Mouse (Mus musculus) forebrain, embryonic 10.5 days (tissue): ENCODE results near the gene 0610010F05Rik. TPM values are rescaled to one million over a fixed set of nuclear protein-coding genes. Genes with fewer than 3 reads are reported as not detected.

Source experiments
- DNase-seq: peaks from one replicate; pipeline ENCODE4 v3.0.0-alpha.2; 2017; ENCODE audit warnings: low spot score; ENCODE audit errors: extremely low spot score
- H3K27ac ChIP-seq: fragments of 300-500 bp; sonication (generic); 2 replicates; pipeline ENCODE4 v1.5.1; 2016; ENCODE audit warnings: mild to moderate bottlenecking
- H3K27me3 ChIP-seq: fragments of 300-500 bp; sonication (generic); 2 replicates; pipeline ENCODE4 v1.6.1; 2016; ENCODE audit warnings: mild to moderate bottlenecking; ENCODE audit not compliant: poor library complexity, severe bottlenecking
- H3K36me3 ChIP-seq: fragments of 300-500 bp; sonication (generic); replicated peaks from 2 replicates; pipeline ENCODE4 v1.6.1; 2016; ENCODE audit warnings: mild to moderate bottlenecking, moderate library complexity
- H3K4me1 ChIP-seq: fragments of 300-500 bp; sonication (generic); 2 replicates; pipeline ENCODE4 v1.6.1; 2016
- H3K4me3 ChIP-seq: fragments of 300-500 bp; sonication (generic); 2 replicates; pipeline ENCODE4 v1.5.1; 2016; ENCODE audit warnings: mild to moderate bottlenecking, moderate library complexity
- H3K9me3 ChIP-seq: fragments of 300-500 bp; sonication (generic); 2 replicates; pipeline ENCODE4 v1.6.1; 2016; ENCODE audit warnings: mild to moderate bottlenecking, moderate library complexity
- WGBS: fragments of 180-500 bp; shearing (Covaris S2); methylation state at CpG from one replicate; pipeline ENCODE4 v1.1.7; 2016; 5-methylcytosine and 5-hydroxymethylcytosine counted together
- polyA plus RNA-seq: library from polyadenylated mRNA; unstranded; fragments of >200 nt; fragmentation: Nextera tagmentation; extraction: Ambion mirVana; gene quantifications from 2 replicates; pipeline ENCODE4 v1.2.1, GENCODE M21; 2016

0610010F05Rik gene
- polyA plus RNA-seq: 38.7 and 44.3 TPM in 2 replicates

DNA sequence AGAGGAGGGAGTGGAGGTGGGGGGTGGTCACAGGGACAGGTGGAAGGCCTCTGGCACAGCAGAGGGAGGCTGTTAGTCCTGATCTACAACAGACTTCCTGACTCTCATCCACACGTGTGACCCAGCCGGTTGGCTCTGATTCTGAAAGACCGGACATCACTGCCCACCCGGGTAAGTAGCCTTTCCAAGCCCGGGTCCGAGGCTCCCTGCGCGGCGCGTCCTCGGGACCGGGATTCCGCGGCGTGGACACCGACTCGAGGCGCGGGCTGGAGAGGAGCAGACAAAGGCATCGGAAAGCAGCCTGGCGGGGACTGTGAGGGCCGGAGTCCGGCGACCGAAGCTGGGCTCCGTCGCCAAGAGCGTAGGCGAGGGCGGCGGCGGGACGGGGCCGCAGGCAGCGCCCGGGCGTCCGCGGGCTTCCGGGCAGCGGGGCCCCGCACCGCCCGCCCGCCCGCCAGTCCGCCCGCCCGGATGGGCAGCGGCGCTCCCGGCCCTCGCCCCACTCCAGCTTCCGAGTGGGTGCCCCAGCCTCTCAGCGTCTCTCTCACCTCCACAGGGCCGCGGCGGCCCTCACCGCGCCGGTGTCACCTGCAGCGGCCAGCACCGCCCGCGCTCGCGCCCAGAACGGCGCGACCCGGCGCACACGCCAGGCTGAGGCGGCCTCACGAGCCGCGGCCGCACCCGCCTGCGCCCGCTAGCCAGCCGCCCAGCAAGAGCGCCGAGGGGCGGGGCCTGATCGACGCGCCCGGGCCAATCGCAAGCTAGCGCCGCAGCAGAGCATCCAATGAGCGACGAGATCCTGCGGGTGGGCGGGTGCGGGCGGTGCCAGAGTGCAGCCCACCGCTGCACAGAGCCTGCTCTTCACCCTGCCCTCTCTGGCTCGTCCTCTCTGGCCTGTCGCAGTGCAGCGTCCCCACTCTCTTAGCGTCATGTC, at the start of gene 0610010F05Rik:
Gene 0610010F05Rik, minus strand, starts transcription at position 695 of the 934 bp plus-strand sequence.
- H3K4me1 ChIP-seq: peaks cover 17% of the 10 kb centered on the region
- WGBS: under 1% methylated on average over 103 of the region's 103 CpGs
- H3K9me3 ChIP-seq: no peaks in the 10 kb centered on the region
- no peaks in the 10 kb centered on the region for H3K27me3 ChIP-seq
- peak within 1 kb of the TSS; percentile 96 for H3K27ac ChIP-seq
- H3K4me3 ChIP-seq: peak within 1 kb of the TSS; percentile 93
- peaks cover 24% of the 10 kb centered on the region for H3K36me3 ChIP-seq
- DNase-seq: peak; percentile 92

DNA sequence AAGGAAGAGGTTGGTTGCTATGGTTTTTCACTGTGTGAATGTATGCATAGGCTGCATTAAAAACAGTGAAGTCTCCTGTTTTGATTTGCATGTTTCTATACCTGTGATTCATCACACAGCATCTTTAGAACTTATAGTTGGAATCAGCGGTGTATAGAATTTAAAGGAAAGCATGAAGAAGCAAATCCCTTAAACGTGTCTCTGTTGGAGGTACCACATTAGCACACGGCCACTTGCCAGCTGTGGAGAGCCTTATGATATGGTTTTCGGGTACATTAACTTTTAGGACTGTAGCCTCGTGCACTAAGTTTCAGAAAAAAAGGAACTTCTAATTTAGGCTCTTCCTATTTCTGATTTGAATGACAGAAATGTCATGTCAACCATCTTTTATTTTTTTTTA, 49.1 kb upstream of the 0610010F05Rik start:
- 90% methylated on average over 5 of the region's 5 CpGs for WGBS
- DNase-seq: no peak
- Histone ChIP-seq H3K27me3 (no peaks in the 10 kb centered on the region), H3K4me1 (no peaks in the 10 kb centered on the region), H3K27ac (no peak overlapping the region), H3K36me3 (peaks cover 69% of the 10 kb centered on the region), H3K9me3 (no peaks in the 10 kb centered on the region), H3K4me3 (no peak overlapping the region)

DNA sequence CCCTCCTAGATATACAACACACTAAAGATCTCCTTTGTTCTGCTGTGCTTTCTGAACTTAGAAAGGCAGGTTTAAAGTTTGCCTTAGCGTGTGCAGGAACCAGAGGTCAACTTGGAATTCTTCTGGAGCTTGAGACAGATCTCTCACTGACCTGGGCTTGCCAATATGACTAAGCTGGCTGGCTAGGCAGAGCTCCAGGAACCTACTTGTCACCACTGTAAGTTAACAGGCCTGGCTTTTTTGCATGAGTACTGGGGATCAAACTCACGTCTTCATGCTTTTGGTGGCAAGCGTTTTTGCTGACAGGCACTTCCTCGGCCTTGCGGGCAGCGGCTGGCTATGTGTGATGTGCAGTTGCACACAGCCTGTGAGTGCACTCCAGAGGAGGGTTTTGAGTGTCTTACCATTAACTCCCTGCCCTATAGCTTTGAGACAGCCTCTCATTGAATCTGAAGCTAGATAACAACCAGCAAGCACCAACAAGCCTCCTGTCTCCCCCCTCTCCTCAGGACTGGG, 47.1 kb upstream of the 0610010F05Rik start:
- WGBS: 89% methylated on average over 6 of the region's 6 CpGs
- Histone ChIP-seq H3K27ac (no peak overlapping the region), H3K4me3 (no peak overlapping the region), H3K9me3 (no peaks in the 10 kb centered on the region), H3K4me1 (no peaks in the 10 kb centered on the region), H3K27me3 (no peaks in the 10 kb centered on the region), H3K36me3 (peaks cover 81% of the 10 kb centered on the region)
- DNase-seq: no peak

DNA sequence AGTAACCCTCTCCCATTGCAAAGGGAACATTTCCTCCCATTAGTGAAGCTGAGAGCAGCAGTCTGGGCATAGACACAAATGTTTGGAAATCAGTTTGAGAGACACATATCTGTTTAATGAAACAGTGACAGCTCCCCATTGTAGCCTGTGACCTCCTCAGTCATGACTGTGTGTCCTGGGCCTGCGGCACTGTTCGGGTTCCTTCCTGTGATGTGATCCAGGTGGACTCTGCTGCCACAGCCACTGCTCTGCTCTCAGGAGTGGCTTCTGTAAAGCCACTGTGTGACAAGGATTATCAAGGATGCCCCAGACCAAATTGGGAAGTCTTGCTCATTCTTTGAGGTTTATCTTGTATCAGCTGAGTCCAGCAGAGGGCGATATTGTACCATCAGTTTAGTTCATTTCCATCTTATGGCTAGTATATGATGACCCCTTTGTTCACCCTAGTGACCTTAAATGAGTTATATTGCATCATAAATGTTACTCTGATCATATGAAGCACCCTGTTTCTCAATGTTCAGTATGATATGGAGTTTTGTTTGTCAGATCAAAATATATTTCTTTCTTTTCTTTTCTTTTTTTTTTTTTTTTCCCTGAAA, 45.7 kb upstream of the 0610010F05Rik start:
- Histone ChIP-seq H3K36me3 (peaks cover 91% of the 10 kb centered on the region), H3K27me3 (no peaks in the 10 kb centered on the region), H3K4me1 (no peaks in the 10 kb centered on the region), H3K4me3 (no peak overlapping the region), H3K9me3 (no peaks in the 10 kb centered on the region), H3K27ac (no peak overlapping the region)
- 46% methylated on average over 3 of the region's 3 CpGs for WGBS
- peak; percentile 37 for DNase-seq

DNA sequence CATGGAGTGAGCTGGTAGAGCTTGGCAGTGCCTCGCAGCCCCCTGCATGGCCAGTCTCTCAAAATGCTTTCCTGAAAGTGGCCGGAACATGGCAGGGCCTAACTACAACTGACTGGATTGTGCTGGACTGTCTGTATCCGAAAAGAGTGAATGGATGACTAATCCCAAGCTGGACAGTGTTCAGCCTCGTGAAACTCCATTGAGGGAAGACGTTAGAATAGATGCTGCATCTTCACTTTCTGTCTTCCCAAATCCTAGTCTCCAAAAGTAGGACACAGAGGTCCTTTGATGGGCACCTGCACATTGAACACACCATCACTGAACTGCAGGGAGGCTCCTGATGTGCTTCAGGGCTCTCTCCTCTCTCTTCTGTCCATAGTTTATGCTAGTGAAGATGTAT, 42.7 kb upstream of the 0610010F05Rik start:
- DNase-seq: no peak
- Histone ChIP-seq H3K4me1 (no peaks in the 10 kb centered on the region), H3K27ac (no peak overlapping the region), H3K36me3 (peaks cover 86% of the 10 kb centered on the region), H3K4me3 (no peak overlapping the region), H3K9me3 (no peaks in the 10 kb centered on the region), H3K27me3 (no peaks in the 10 kb centered on the region)
- WGBS: 91% methylated on average over 5 of the region's 5 CpGs

DNA sequence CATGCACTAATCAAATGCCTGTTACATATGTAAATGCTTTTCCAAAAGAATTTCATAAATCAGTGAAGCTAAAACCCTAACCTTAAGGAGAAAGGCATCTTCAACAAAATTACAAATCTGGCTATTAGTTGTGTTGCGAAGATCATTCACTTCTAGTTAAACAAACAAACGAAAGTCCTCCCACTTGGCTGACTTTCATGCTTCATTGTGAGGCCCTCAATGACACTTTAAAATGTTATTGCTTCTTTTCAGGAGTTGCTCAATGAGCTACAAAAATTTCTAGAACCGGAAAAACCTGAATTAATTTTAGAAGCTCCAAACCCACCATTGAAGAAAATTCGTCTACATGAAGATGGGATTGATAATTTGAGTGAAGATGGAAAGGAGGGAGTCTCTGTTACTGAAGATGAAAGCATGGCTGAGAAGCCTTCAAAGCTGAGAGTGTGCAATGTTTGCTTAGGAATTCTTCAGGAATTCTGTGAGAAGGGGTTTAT, 38.9 kb upstream of the 0610010F05Rik start:
- Histone ChIP-seq H3K27ac (no peak overlapping the region), H3K27me3 (no peaks in the 10 kb centered on the region), H3K4me3 (no peak overlapping the region), H3K9me3 (no peaks in the 10 kb centered on the region), H3K36me3 (peaks cover 61% of the 10 kb centered on the region), H3K4me1 (peaks cover under 1% of the 10 kb centered on the region)
- WGBS: 93% methylated on average over 4 of the region's 4 CpGs
- DNase-seq: no peak

DNA sequence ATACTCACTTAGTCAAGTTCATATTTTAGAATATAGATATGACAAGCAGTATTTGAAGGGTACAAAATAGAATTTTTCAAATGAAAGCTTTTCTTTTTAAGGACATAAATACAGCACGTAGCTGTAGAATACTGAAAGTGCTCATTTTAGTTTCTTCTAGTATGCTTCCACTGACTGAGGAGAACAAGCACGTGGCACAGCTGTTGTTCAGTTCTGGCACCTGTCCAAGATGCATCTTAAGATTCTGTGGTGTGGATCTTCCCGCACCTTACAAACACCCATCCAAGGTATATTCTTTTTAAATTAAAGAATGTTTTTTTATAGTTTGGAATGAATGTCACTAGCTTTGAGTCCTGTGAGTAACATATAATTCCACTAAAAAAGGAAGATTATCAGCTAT, 33.7 kb upstream of the 0610010F05Rik start:
- Histone ChIP-seq H3K4me1 (peaks cover 28% of the 10 kb centered on the region), H3K36me3 (peaks cover 9% of the 10 kb centered on the region), H3K27me3 (no peaks in the 10 kb centered on the region), H3K4me3 (peak overlapping the region; percentile 91), H3K9me3 (no peaks in the 10 kb centered on the region), H3K27ac (no peak overlapping the region)
- no peak for DNase-seq
- 82% methylated on average over 3 of the region's 3 CpGs for WGBS

DNA sequence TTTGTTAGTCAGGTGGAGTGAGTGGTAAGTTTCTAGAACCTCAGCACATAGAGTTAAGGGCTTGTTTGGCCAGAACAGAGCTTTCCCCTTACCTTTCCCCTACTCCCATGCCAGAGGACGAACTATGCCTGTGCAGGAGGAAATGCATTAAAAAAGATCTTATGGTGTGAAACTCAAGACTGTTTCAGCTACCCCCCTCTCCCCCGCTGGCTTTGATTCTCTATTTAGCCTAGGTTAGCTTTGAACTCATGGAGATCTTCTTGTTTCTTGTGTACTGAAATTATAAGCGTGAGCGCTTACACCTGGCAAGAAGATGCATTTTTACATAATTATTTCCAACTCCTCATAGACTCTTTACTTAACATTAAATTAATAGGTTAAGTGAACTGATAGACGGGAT, 33.1 kb upstream of the 0610010F05Rik start:
- Histone ChIP-seq H3K4me3 (peak overlapping the region; percentile 91), H3K36me3 (peaks cover 6% of the 10 kb centered on the region; the same call in 1 of the 2 replicates), H3K4me1 (peaks cover 28% of the 10 kb centered on the region), H3K27me3 (no peaks in the 10 kb centered on the region), H3K27ac (peak overlapping the region; percentile 93), H3K9me3 (no peaks in the 10 kb centered on the region)
- no peak for DNase-seq
- 11% methylated on average over 5 of the region's 5 CpGs for WGBS

DNA sequence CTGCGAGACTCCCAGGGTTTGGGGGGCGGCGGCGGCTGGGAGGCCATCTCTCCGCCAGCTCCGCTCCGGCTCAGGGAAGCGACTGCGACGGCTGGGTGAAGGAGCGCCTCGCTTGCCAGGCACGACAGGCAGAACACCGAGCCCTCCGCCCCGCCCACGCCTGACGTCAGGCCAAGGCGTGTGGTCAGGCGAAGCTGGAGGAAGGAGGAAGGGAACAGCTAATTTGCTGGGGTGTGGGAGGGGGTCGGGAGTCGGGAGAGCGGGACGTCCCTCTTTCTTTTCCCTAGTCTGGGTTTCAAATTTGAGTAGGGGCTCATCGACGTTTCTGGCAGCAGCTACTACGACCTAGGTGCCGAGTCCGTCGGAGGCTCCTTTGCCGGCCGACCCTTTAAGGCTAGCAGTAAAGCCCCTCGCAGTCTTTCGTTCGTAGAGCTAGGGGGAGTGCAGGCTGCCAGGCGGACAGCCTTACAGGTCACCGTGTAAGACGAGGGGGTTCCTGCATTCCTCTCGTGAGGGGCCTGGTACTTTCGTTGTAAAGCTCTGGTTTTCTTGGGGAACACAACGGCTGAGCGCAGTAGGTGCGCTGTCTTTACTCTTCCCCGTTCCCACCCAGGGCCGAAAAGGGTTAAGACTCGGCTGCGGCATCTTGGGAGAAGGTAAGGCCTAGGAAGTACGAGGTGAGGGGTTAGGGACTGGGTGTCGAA, 32.5 kb upstream of the 0610010F05Rik start, which contains the start of gene Pex13:
Gene Pex13, minus strand, starts transcription at position 162 of the 704 bp plus-strand sequence.
- peak within 1 kb of the TSS; percentile 91 for H3K4me3 ChIP-seq
- H3K27me3 ChIP-seq: no peaks in the 10 kb centered on the region
- H3K4me1 ChIP-seq: peaks cover 28% of the 10 kb centered on the region
- no peaks in the 10 kb centered on the region for H3K9me3 ChIP-seq
- DNase-seq: peak; percentile 98
- H3K36me3 ChIP-seq: peaks cover 6% of the 10 kb centered on the region; the same call in 1 of the 2 replicates
- WGBS: under 1% methylated on average over 49 of the region's 49 CpGs
- peak within 1 kb of the TSS; percentile 93 for H3K27ac ChIP-seq

DNA sequence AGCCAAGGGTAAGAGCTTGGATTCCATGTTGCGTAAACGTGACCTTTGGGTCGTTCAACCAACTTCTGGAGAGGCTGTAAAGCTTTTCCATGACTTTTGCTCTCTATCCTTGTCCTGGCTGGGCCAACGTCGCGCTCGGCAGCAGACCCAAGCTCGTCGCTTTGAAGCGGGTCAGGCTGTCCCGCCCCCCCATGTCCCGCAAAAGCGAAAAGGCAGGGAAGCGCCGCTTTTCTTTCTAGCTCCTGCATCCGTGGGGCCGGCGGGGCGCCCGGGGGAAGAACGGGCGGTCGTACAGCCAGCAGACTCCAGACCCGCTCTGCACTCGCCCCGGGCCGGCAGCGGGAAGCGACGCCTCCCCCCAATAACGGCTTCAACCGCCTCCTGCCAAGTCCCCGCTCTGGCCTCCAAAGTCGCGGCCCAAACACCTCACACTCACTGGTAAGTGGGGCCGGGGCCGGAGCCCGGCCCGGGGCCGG, 31.9 kb upstream of the 0610010F05Rik start, which contains the start of gene Pus10:
Gene Pus10, plus strand, starts transcription at position 364 of the 476 bp plus-strand sequence.
- no peaks in the 10 kb centered on the region for H3K9me3 ChIP-seq
- peak within 1 kb of the TSS; percentile 93 for H3K27ac ChIP-seq
- H3K36me3 ChIP-seq: peaks cover 6% of the 10 kb centered on the region; the same call in 1 of the 2 replicates
- DNase-seq: no peak
- H3K4me3 ChIP-seq: peak within 1 kb of the TSS; percentile 91
- WGBS: under 1% methylated on average over 40 of the region's 40 CpGs
- no peaks in the 10 kb centered on the region for H3K27me3 ChIP-seq
- peaks cover 28% of the 10 kb centered on the region for H3K4me1 ChIP-seq

DNA sequence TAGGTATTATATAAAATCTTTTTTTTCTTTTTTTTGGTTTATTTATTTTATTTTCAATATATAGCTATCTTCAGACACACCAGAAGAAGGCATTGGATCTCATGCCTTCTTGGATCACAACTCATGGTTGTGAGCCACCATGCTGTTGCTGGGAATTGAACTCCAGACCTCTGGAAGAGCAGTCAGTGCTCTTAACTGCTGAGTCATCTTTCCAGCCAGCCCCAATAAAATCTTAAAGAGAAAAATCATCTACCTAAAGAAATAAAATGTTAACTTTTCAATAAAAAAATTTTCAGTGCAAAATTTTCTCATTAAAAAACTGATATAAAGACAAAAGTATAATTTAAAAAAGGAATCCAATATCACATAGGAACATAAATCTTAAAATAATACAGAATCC, 30.8 kb upstream of the 0610010F05Rik start:
- H3K4me3 ChIP-seq: peak overlapping the region; percentile 91
- H3K36me3 ChIP-seq: peaks cover 6% of the 10 kb centered on the region; the same call in 1 of the 2 replicates
- no peaks in the 10 kb centered on the region for H3K9me3 ChIP-seq
- no peak overlapping the region for H3K27ac ChIP-seq
- no peaks in the 10 kb centered on the region for H3K27me3 ChIP-seq
- no peak for DNase-seq
- H3K4me1 ChIP-seq: peaks cover 28% of the 10 kb centered on the region

DNA sequence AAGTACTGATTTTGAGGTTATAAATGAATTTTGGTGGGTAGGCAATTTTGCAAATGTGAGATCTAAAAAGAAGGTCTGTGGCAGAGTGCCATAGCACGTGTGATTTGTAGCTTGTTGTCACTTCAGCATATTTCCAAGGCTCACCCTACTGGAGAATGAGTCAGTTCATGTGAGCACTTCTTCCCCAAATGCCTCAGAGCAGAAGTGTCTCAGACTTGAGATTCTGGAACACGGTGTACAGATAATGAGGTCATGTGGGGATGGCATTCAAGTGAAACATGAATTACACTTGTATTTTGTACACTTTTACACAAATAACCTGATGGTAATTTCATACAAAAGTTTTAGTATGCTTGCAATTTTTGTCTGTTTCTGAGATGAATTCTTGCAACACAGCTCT, 24.4 kb upstream of the 0610010F05Rik start:
- 88% methylated on average over 2 of the region's 2 CpGs for WGBS
- no peak for DNase-seq
- Histone ChIP-seq H3K36me3 (peaks cover 8% of the 10 kb centered on the region; the same call in 1 of the 2 replicates), H3K4me3 (no peak overlapping the region), H3K9me3 (no peaks in the 10 kb centered on the region), H3K27ac (no peak overlapping the region), H3K27me3 (no peaks in the 10 kb centered on the region), H3K4me1 (peaks cover 8% of the 10 kb centered on the region)
